In genomic region chr9:68653211-68654038, GRCm38 (mm10) we compare ENCODE assay signal across 8 mouse cellular contexts. TPM values are rescaled to one million over a fixed set of nuclear protein-coding genes. Genes with fewer than 3 reads are reported as not detected.
DNase-seq lines count a peak whose midpoint lies in the region; ATAC-seq lines count a peak whose summit lies in the region.

Rora (plus strand) TSS chr9:68653786.

- no peaks in the 10 kb centered on the region for H3K36me3 ChIP-seq in forebrain, embryonic 16.5 days (ENCODE audit: control insufficient read depth, insufficient read depth)
- H3K36me3 ChIP-seq in liver, embryonic 15.5 days (replicated peaks): no peaks in the 10 kb centered on the region

- H3K4me1 ChIP-seq in forebrain, embryonic 16.5 days (replicated peaks; ENCODE audit: control insufficient read depth, insufficient read depth, low read length): peaks cover 23% of the 10 kb centered on the region
- no peaks in the 10 kb centered on the region for H3K4me1 ChIP-seq in liver, embryonic 15.5 days (replicated peaks)

- H3K4me2 ChIP-seq in forebrain, embryonic 16.5 days (ENCODE audit: low read length): peak within 1 kb of the TSS; percentile 97
- peak within 1 kb of the TSS; percentile 63 for H3K4me2 ChIP-seq in liver, embryonic 15.5 days

- no peaks in the 10 kb centered on the region for H3K27me3 ChIP-seq in forebrain, embryonic 16.5 days (replicated peaks; ENCODE audit: control insufficient read depth, insufficient read depth, low read length)
- peaks cover 52% of the 10 kb centered on the region for H3K27me3 ChIP-seq in liver, embryonic 15.5 days

- no peaks in the 10 kb centered on the region for H3K9me3 ChIP-seq in forebrain, embryonic 16.5 days (ENCODE audit: control insufficient read depth, low read length)
- H3K9me3 ChIP-seq in liver, embryonic 15.5 days (replicated peaks): no peaks in the 10 kb centered on the region

- intact Hi-C loops in heart, postnatal 10 days (cut with DNase I): loop anchor here (5.0 to 10.0 kb wide), 3 partner anchors 639 to 669 kb away; no protein-coding TSS in a partner anchor

- H3K27ac ChIP-seq in forebrain, embryonic 16.5 days (ENCODE audit: low read length): peak within 1 kb of the TSS; percentile 79
- peak within 1 kb of the TSS; percentile 77 for H3K27ac ChIP-seq in liver, embryonic 15.5 days (replicated peaks)

- ATAC-seq in forebrain, embryonic 16.5 days: peak; percentile 80
- ATAC-seq in liver, embryonic 15.5 days (ENCODE audit: insufficient read depth): peak; percentile 42; the same call in 1 of the 2 replicates

- H3K9ac ChIP-seq in forebrain, embryonic 16.5 days (replicated peaks; ENCODE audit: low read depth, low read length): peak within 1 kb of the TSS; percentile 70
- no peak within 1 kb of the TSS; the same call in 1 of the 2 replicates for H3K9ac ChIP-seq in liver, embryonic 15.5 days

- peak within 1 kb of the TSS; percentile 59 for H3K4me3 ChIP-seq in forebrain, embryonic 16.5 days (replicated peaks; ENCODE audit: low read length)
- H3K4me3 ChIP-seq in liver, embryonic 15.5 days (replicated peaks): peak within 1 kb of the TSS; percentile 60

- peak; percentile 94 for DNase-seq in Muller cell, postnatal 12 days (ENCODE audit: inconsistent ontology term)
- DNase-seq in cerebellum, adult 11-12 months: peak; percentile 83
- DNase-seq in heart, postnatal 10 days: peak; percentile 74 to 78
- DNase-seq in kidney, postnatal 36 days: peak; percentile 44 to 69
- peak; percentile 54 for DNase-seq in ovary, postnatal 10 days (ENCODE audit: low spot score)
- DNase-seq in spleen, postnatal 4 days (ENCODE audit: low spot score in 2 of 2): no peak

- 0% methylated on average over 65 of the region's 72 CpGs for WGBS in forebrain, embryonic 16.5 days
- WGBS in liver, embryonic 15.5 days (ENCODE audit: insufficient replicate concordance): 1% methylated on average over 70 of the region's 72 CpGs

RNA-seq across cellular contexts. Expression of gene Rora, which starts in this region (rescaled TPM):
- 7.0 and 7.9 TPM in 2 replicates for polyA plus RNA-seq in forebrain, embryonic 16.5 days (2015; fragmentation: Nextera tagmentation; extraction: Ambion mirVana)
- 10 to 100 TPM; 21.1 to 24.9 TPM for total RNA-seq in heart, postnatal 10 days (2021)
- polyA plus RNA-seq in liver, embryonic 15.5 days (2015; fragmentation: Nextera tagmentation; extraction: Ambion mirVana): 6.0 and 8.0 TPM in 2 replicates

Comparison
In these comparisons a context has a peak if more than half of its experiments do, and no peak if none do; other contexts are left out.
1. DNase-seq: peak in Muller cell, postnatal 12 days (single experiment), cerebellum, adult 11-12 months (single experiment), heart, postnatal 10 days (2 of 2), kidney, postnatal 36 days (2 of 2) and ovary, postnatal 10 days (single experiment); none in spleen, postnatal 4 days (0 of 2).